Mouse (Mus musculus) embryonic fibroblast, embryonic 13.5 days (primary cell): ENCODE data around the gene Smtnl2.

ENCODE experiments used
- CTCF ChIP-seq: IDR thresholded peaks from 2 replicates; pipeline ENCODE4 v1.5.1; 2011; ENCODE audit warnings: mild to moderate bottlenecking, control low read depth, low read length, moderate library complexity, borderline replicate concordance; ENCODE audit not compliant: insufficient read depth
- POLR2A ChIP-seq: IDR thresholded peaks from 2 replicates; pipeline ENCODE4 v1.6.1; 2011; ENCODE audit warnings: low read depth, mild to moderate bottlenecking, control low read depth, low read length, moderate library complexity

- TF ChIP-seq POLR2A = no peak
- no peak for TF ChIP-seq CTCF
Measured at GRCm38 (mm10) chr11:72388113-72388529, 23.4 kb downstream of the Smtnl2 start.
